Mouse (Mus musculus): ENCODE results near the gene Slc45a3. TPM values are rescaled to one million over a fixed set of nuclear protein-coding genes. Genes with fewer than 3 reads are reported as not detected.
A peak's percentile ranks its signal among the peaks of the same experiment; 100 is the strongest.

The Slc45a3 gene
- polyA plus RNA-seq, 1 experiment from 2014 or later = 0.70 TPM

DNA sequence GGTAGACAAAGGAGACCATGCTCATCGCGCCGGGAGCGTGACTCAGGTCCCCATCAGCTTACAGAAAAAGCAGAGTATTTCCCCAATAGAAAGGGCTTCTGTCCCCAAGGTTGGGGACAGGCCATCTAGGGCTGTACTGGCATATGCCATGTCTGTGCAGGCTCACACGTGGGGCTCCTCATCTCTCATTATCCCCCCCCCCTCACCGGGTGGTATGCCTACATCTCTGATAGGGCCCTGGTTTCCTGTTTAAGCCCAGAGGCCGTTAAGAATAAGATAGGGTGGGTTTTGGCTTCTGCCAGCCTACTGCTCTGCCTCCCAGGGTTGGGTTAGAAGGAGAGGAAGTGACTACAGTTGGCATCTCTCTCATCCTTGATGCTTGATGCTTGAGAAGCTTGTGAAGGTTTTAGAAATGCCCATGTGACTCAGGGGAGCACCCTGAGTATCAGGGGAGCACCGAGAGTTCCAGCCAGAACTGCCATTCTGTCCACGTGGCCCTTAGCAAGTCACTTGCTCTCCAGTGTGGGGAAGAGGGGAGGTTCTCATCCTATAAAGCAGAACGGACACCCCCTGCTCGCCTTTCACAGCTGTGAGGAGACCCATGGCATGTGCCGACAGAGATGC lies 8.4 kb upstream of the Slc45a3 start:
- no peak overlapping the region for H3K4me3 ChIP-seq (ENCODE audit: inconsistent target)
- no peaks in the 10 kb centered on the region for H3K79me2 ChIP-seq (ENCODE audit: inconsistent target)
- no peaks in the 10 kb centered on the region for H3K36me3 ChIP-seq (ENCODE audit: inconsistent target)
- 55% methylated on average over 12 of the region's 12 CpGs for WGBS (ENCODE audit: missing documents)
- H3K27ac ChIP-seq = no peak overlapping the region

GRCm38 (mm10) chr1:131955131-131955757 lies 7.5 kb upstream of the Slc45a3 start:
- Histone ChIP-seq H3K36me3 (ENCODE audit: inconsistent target) (no peaks in the 10 kb centered on the region), H3K4me3 (ENCODE audit: inconsistent target) (no peak overlapping the region), H3K79me2 (ENCODE audit: inconsistent target) (no peaks in the 10 kb centered on the region), H3K27ac (no peak overlapping the region)
- WGBS (ENCODE audit: missing documents) = 95% methylated on average over 3 of the region's 3 CpGs

GRCm38 (mm10) chr1:131957416-131957815 lies 5.4 kb upstream of the Slc45a3 start:
- WGBS (ENCODE audit: missing documents) = 86% methylated on average over 5 of the region's 5 CpGs
- no peaks in the 10 kb centered on the region for H3K36me3 ChIP-seq (ENCODE audit: inconsistent target)
- H3K79me2 ChIP-seq (ENCODE audit: inconsistent target) = no peaks in the 10 kb centered on the region
- H3K4me3 ChIP-seq (ENCODE audit: inconsistent target) = no peak overlapping the region
- no peak overlapping the region for H3K27ac ChIP-seq

DNA sequence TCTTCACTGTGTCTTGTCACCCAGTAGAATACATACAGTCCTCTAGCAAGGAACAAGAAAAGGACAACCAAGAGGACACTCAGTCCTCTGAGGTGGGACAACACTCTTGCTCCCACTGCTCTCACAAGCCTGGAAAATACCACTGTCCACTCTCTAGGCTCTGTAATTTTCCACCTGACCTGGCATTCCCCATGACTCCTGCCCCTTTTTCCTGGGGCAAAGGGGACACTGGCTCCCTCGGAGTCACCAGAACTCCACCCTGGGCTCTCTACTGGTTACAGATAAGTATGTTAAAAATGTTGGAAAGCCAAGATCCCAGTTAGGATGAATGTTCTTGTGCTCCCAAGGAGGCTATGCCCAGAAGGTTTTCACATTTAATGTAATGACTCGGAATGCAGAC lies 1.8 kb upstream of the Slc45a3 start:
- Histone ChIP-seq H3K79me2 (ENCODE audit: inconsistent target) (no peaks in the 10 kb centered on the region), H3K27ac (no peak overlapping the region), H3K4me3 (ENCODE audit: inconsistent target) (no peak overlapping the region), H3K36me3 (ENCODE audit: inconsistent target) (no peaks in the 10 kb centered on the region)
- 91% methylated on average over 1 of the region's 2 CpGs for WGBS (ENCODE audit: missing documents)

- H3K27ac ChIP-seq = no peak overlapping the region
- no peaks in the 10 kb centered on the region for H3K36me3 ChIP-seq (ENCODE audit: inconsistent target)
- no peaks in the 10 kb centered on the region for H3K79me2 ChIP-seq (ENCODE audit: inconsistent target)
- peak overlapping the region; percentile 25; the same call in 1 of the 2 replicates for H3K4me3 ChIP-seq (ENCODE audit: inconsistent target)
- WGBS (ENCODE audit: missing documents) = 1% methylated on average over 76 of the region's 76 CpGs
Measured at GRCm38 (mm10) chr1:131963085-131963951, 551 bp downstream of the Slc45a3 start.

DNA sequence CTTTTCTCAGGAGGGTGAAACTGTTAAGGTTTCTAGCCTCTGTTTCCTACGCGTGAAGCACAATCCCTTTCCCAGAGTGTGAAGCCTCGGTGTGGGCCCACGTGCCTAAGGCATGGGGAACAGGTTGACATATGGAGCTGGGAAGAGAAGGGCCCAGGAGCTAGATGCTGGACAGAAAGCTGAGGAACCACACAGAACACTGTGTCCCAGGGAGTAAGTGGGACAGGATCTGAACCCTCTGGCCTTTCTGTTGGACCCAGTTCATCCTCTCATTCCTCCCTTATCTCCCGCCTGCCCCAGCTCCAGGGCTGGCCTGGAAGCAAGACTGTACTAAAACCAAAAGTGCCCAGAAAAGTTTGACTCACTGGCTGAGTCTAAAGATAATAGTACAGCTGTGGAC lies 1.3 kb downstream of the Slc45a3 start:
- Histone ChIP-seq H3K4me3 (ENCODE audit: inconsistent target) (no peak overlapping the region), H3K79me2 (ENCODE audit: inconsistent target) (no peaks in the 10 kb centered on the region), H3K27ac (no peak overlapping the region), H3K36me3 (ENCODE audit: inconsistent target) (no peaks in the 10 kb centered on the region)
- WGBS (ENCODE audit: missing documents) = 71% methylated on average over 5 of the region's 5 CpGs

DNA sequence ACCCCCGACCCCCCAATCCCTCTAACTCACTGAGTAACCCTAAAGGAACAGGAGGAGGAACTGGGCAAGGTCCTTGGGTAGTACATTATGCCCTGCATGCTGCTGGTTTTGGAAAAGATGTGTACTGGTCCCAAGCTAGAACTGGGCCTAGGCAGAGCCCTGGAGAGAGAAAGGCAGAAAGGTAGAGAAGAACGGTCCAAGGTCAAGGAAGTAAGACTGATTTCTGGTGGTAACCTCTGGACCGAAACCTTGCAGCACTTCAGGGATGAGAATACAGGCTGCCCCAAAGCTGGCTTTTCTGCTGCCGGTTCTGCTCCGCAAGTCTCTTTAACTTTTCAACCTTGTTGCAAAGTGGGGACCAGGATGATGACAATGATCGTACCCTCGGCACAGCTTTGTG lies 1.8 kb downstream of the Slc45a3 start:
- no peaks in the 10 kb centered on the region for H3K36me3 ChIP-seq (ENCODE audit: inconsistent target)
- H3K4me3 ChIP-seq (ENCODE audit: inconsistent target) = no peak overlapping the region
- no peak overlapping the region for H3K27ac ChIP-seq
- 94% methylated on average over 7 of the region's 7 CpGs for WGBS (ENCODE audit: missing documents)
- no peaks in the 10 kb centered on the region for H3K79me2 ChIP-seq (ENCODE audit: inconsistent target)

GRCm38 (mm10) chr1:131965818-131966217 lies 3.1 kb downstream of the Slc45a3 start:
- 64% methylated on average over 5 of the region's 5 CpGs for WGBS (ENCODE audit: missing documents)
- no peaks in the 10 kb centered on the region for H3K79me2 ChIP-seq (ENCODE audit: inconsistent target)

DNA sequence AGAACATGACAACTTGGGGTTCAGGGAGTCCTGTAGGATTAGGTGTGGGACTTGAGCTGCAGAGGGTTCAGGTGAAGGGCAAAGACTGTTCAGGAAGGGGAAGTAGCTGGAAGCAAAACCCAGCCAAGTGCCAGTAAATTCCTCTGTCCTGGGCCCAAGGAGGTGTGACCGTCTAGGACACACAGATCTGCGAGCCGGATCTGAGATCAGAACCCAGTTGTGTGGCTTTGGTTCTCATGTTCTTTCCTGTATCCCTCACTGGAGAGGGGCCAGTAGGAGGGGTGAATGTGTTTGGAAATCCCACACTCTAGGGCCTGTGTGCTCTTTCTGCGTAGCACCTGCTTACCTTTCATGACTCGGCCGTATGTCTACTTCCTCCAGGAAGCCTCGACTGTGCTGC lies 4.6 kb downstream of the Slc45a3 start:
- Histone ChIP-seq H3K4me3 (ENCODE audit: inconsistent target) (no peak overlapping the region), H3K79me2 (ENCODE audit: inconsistent target) (no peaks in the 10 kb centered on the region), H3K27ac (no peak overlapping the region), H3K36me3 (ENCODE audit: inconsistent target) (no peaks in the 10 kb centered on the region)
- WGBS (ENCODE audit: missing documents) = 34% methylated on average over 7 of the region's 7 CpGs

More at GRCm38 (mm10) chr1:131965818-131966217, 3.1 kb downstream of the Slc45a3 start:
- no peak overlapping the region for H3K4me3 ChIP-seq (ENCODE audit: inconsistent target)
- H3K36me3 ChIP-seq (ENCODE audit: inconsistent target) = no peaks in the 10 kb centered on the region
- H3K27ac ChIP-seq = no peak overlapping the region

DNA sequence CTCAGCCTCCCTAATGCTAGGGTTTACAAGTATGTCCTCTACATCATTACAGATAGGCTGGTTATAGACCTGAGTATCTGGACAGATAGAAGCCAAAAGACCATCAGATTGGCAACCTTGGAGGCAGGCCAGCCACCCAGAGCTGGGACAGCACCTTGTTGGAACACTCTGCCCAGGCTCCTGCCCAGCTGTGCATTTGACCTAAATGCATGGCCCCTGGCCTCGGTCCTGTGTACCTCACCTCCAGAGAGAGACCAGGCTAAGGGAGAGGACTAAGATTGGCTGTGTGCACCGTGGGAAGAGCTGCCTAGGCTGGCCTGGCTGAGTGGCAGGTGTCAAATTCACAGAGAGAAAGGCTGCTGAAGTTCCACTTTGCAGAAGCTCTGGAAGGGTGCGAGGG lies 5.8 kb downstream of the Slc45a3 start:
- no peak overlapping the region for H3K4me3 ChIP-seq (ENCODE audit: inconsistent target)
- H3K79me2 ChIP-seq (ENCODE audit: inconsistent target) = no peaks in the 10 kb centered on the region
- H3K27ac ChIP-seq = no peak overlapping the region
- WGBS (ENCODE audit: missing documents) = 86% methylated on average over 3 of the region's 3 CpGs
- H3K36me3 ChIP-seq (ENCODE audit: inconsistent target) = no peaks in the 10 kb centered on the region

DNA sequence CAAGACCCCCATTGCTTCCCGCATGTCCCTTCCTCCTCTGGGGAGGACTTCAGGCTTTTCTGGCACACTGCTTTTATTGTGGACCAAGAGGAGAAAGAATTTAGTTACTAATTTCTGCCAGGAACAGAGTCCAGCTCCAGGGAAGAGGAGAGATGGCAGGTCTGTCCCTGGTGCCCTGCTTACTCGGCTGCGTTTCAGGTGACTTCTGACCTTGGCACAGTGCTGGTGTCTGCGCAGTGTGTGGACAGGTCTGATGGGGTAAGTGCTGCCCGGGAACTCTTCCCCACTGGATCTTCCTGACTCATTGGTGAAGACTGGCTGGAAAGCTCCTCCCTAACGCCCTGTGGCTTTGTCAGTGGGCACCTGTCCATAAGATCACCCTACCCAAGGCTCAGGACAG lies 6.2 kb downstream of the Slc45a3 start:
- 93% methylated on average over 6 of the region's 6 CpGs for WGBS (ENCODE audit: missing documents)
- H3K27ac ChIP-seq = no peak overlapping the region
- H3K79me2 ChIP-seq (ENCODE audit: inconsistent target) = no peaks in the 10 kb centered on the region
- H3K4me3 ChIP-seq (ENCODE audit: inconsistent target) = no peak overlapping the region
- H3K36me3 ChIP-seq (ENCODE audit: inconsistent target) = no peaks in the 10 kb centered on the region

DNA sequence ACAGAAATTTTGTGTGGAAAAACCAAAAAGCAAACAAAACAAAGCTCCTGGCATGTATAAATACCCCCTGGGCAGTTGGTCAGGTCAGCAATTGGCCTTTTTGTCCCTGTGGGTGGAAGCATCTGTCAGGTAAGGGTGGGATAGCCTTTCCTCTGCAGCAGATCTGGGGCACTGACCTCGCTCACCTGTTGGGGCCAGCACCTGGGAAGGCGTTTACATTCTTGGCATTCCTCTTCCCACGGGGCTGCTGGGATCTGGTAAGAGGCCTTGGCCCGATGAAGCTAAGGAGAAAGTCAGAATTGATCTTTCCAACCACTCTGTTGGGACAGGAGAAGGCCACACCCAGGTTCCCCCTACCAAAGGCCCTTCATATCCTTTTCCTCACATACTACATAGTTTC lies 7.1 kb downstream of the Slc45a3 start:
- no peak overlapping the region for H3K4me3 ChIP-seq (ENCODE audit: inconsistent target)
- 90% methylated on average over 4 of the region's 4 CpGs for WGBS (ENCODE audit: missing documents)
- no peaks in the 10 kb centered on the region for H3K79me2 ChIP-seq (ENCODE audit: inconsistent target)
- H3K27ac ChIP-seq = no peak overlapping the region
- H3K36me3 ChIP-seq (ENCODE audit: inconsistent target) = no peaks in the 10 kb centered on the region

DNA sequence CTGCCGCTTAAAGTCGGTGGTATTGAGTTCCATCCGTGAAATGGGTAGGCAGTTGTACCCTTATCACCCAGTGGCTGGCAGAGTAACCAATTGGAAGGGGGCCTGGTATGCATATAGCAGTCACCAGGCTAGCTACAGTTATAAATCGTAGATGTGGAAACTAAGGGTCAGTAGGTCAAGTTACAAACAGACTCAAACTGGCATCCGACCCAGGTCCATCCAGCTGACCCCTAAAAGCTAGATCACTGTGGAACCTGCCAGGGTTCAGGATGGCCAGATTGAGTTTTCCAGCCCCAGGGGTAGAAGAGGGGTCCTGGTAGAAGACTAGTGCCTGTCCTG lies 7.5 kb downstream of the Slc45a3 start:
- H3K36me3 ChIP-seq (ENCODE audit: inconsistent target) = no peaks in the 10 kb centered on the region
- no peaks in the 10 kb centered on the region for H3K79me2 ChIP-seq (ENCODE audit: inconsistent target)
- WGBS (ENCODE audit: missing documents) = 91% methylated on average over 5 of the region's 5 CpGs
- no peak overlapping the region for H3K27ac ChIP-seq
- no peak overlapping the region for H3K4me3 ChIP-seq (ENCODE audit: inconsistent target)

- Histone ChIP-seq H3K79me2 (ENCODE audit: inconsistent target) (no peaks in the 10 kb centered on the region), H3K4me3 (ENCODE audit: inconsistent target) (no peak overlapping the region), H3K36me3 (ENCODE audit: inconsistent target) (no peaks in the 10 kb centered on the region), H3K27ac (no peak overlapping the region)
- WGBS (ENCODE audit: missing documents) = 32% methylated on average over 13 of the region's 16 CpGs
Measured at GRCm38 (mm10) chr1:131970661-131971520, 8.1 kb downstream of the Slc45a3 start.
